Mouse (Mus musculus) hindbrain, embryonic 11.5 days (tissue): ENCODE measurements around the gene Zdhhc11. TPM values are rescaled to one million over a fixed set of nuclear protein-coding genes. Genes with fewer than 3 reads are reported as not detected.
"Not testable (repeated sequence)": the region's sequence is repeated elsewhere in the genome, so short reads cannot be mapped to it uniquely, and the experiment has no call there.

ENCODE experiments used
- ATAC-seq: fragments of 200-750 bp; cut with Nextera tagmentation; 2 replicates; pipeline ENCODE4 v1.8.0; 2017; ENCODE audit warnings: mild to moderate bottlenecking, moderate TSS enrichment, moderate library complexity; ENCODE audit not compliant: low FRiP score
- DNase-seq: peaks from one replicate; pipeline ENCODE4 v3.0.0-alpha.2; 2015; ENCODE audit warnings: low spot score
- H3K27ac ChIP-seq: fragments of 300-500 bp; sonication (generic); 2 replicates; pipeline ENCODE4 v1.5.1; 2014; ENCODE audit warnings: mild to moderate bottlenecking, low read depth, low read length
- H3K27me3 ChIP-seq: fragments of 300-500 bp; sonication (generic); 2 replicates; pipeline ENCODE4 v1.6.1; 2014; ENCODE audit warnings: mild to moderate bottlenecking, low read length, moderate library complexity, mixed read lengths; ENCODE audit not compliant: control insufficient read depth, insufficient read depth
- H3K36me3 ChIP-seq: fragments of 300-500 bp; sonication (generic); 2 replicates; pipeline ENCODE4 v1.6.1; 2014; ENCODE audit warnings: mild to moderate bottlenecking, low read length, moderate library complexity, mixed read lengths; ENCODE audit not compliant: control insufficient read depth, insufficient read depth
- H3K4me1 ChIP-seq: fragments of 300-500 bp; sonication (generic); replicated peaks from 2 replicates; pipeline ENCODE4 v1.6.1; 2014; ENCODE audit warnings: low read length, mixed read lengths; ENCODE audit not compliant: control insufficient read depth, insufficient read depth
- H3K4me2 ChIP-seq: fragments of 300-500 bp; sonication (generic); replicated peaks from 2 replicates; pipeline ENCODE4 v1.6.1; 2014; ENCODE audit warnings: mild to moderate bottlenecking, low read depth, low read length
- H3K4me3 ChIP-seq: fragments of 300-500 bp; sonication (generic); 2 replicates; pipeline ENCODE4 v1.5.1; 2014; ENCODE audit warnings: low read depth, low read length
- H3K9ac ChIP-seq: fragments of 300-500 bp; sonication (generic); 2 replicates; pipeline ENCODE4 v1.6.1; 2014; ENCODE audit warnings: low read depth, low read length
- H3K9me3 ChIP-seq: fragments of 300-500 bp; sonication (generic); 2 replicates; pipeline ENCODE4 v1.6.1; 2016; ENCODE audit warnings: low read length; ENCODE audit not compliant: control insufficient read depth
- WGBS: fragments of 180-500 bp; shearing (Covaris S2); extraction: QIAGEN DNeasy Blood & Tissue Kit; methylation state at CpG from one replicate; pipeline ENCODE4 v1.1.7; 2014; 5-methylcytosine and 5-hydroxymethylcytosine counted together
- polyA plus RNA-seq: library from polyadenylated mRNA; unstranded; fragments of >200 nt; fragmentation: Nextera tagmentation; extraction: Ambion mirVana; gene quantifications from 2 replicates; pipeline ENCODE4 v1.2.1, GENCODE M21; 2014

The Zdhhc11 gene
- polyA plus RNA-seq, 1 experiment from 2014 or later: not detected

DNA sequence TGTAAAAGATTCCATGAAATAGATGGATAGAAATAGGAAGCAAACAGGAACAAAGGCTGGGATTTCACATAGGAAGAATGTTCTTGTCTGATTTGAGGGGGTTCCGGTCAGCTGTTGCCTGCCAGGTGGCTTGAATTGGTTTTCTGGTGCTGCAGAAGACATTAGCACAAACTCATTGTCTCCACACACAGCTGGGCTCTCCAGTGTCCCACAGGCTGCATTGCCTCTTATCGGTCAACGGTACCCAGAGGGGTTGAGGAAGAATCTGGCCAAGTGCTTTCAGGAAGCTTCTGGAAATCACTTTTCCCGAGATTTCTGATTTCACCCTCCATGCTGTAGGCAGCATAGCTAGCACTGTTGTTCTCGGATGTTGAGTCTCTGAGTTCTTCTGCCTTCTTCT, 27.6 kb downstream of the Zdhhc11 start:
- DNase-seq (no peak), ATAC-seq (no peak)
- no peaks in the 10 kb centered on the region for H3K9me3 ChIP-seq
- H3K4me1 ChIP-seq: no peaks in the 10 kb centered on the region
- no peak overlapping the region for H3K9ac ChIP-seq
- 87% methylated on average over 5 of the region's 5 CpGs for WGBS
- no peak overlapping the region for H3K4me2 ChIP-seq
- no peak overlapping the region for H3K4me3 ChIP-seq
- no peaks in the 10 kb centered on the region for H3K36me3 ChIP-seq
- no peaks in the 10 kb centered on the region for H3K27me3 ChIP-seq
- H3K27ac ChIP-seq: no peak overlapping the region

DNA sequence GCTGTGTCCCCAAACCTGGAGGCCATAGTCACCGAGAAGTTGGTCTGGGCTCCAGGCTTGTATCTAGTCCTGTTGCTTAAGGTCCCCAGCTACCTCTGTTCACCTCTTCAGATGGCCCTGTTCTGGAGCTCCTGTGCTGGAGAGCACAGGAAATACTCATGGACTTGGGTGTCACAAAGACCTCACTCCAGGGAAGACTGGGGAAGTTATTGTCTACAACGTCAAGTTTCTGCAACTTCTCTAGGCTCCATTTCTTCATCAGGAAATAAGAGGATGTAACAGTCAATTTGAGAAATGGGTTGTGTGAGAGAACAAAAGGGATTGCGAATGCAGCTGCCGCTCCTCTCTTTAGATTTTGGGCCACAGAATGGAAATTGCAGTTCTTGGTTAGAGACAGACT, 32.8 kb downstream of the Zdhhc11 start:
- WGBS: 92% methylated on average over 4 of the region's 4 CpGs
- H3K9me3 ChIP-seq: no peaks in the 10 kb centered on the region
- no peak overlapping the region for H3K4me2 ChIP-seq
- H3K9ac ChIP-seq: no peak overlapping the region
- ATAC-seq: no peak
- no peaks in the 10 kb centered on the region for H3K27me3 ChIP-seq
- DNase-seq: no peak
- no peaks in the 10 kb centered on the region for H3K36me3 ChIP-seq
- no peaks in the 10 kb centered on the region for H3K4me1 ChIP-seq
- no peak overlapping the region for H3K4me3 ChIP-seq
- no peak overlapping the region for H3K27ac ChIP-seq

- no peak overlapping the region for H3K27ac ChIP-seq
- H3K4me2 ChIP-seq: no peak overlapping the region
- H3K4me1 ChIP-seq: no peaks in the 10 kb centered on the region
- no peak overlapping the region for H3K9ac ChIP-seq
- no peaks in the 10 kb centered on the region for H3K36me3 ChIP-seq
- DNase-seq (no peak), ATAC-seq (no peak)
- no peaks in the 10 kb centered on the region for H3K27me3 ChIP-seq
- no peaks in the 10 kb centered on the region for H3K9me3 ChIP-seq
- no peak overlapping the region for H3K4me3 ChIP-seq
These were observed 36.9 kb downstream of the Zdhhc11 start for GRCm38 (mm10) chr13:74000519-74000918.

DNA sequence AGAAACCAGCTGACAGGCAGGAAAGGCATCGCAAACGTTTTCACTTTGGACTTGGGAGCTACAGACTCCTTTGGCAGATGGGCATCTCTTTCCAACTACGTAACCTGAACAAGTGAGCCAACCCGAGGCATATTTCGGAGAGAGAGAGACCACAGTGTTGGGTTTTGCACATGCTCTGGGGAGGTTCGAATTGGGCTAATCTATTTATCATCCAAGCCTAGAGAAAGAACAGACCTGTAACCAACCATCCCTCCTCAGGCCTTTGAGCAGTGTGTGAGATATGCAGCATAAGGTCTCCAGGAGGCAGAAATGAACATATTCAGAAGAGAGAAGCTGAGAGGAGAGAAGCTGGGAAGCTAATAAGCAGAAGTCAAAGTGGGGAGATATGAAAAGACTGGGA, 37.3 kb downstream of the Zdhhc11 start:
- DNase-seq: no peak
- Histone ChIP-seq H3K9ac (no peak overlapping the region), H3K4me2 (no peak overlapping the region), H3K27me3 (no peaks in the 10 kb centered on the region), H3K36me3 (no peaks in the 10 kb centered on the region), H3K4me1 (no peaks in the 10 kb centered on the region), H3K9me3 (no peaks in the 10 kb centered on the region), H3K4me3 (no peak overlapping the region), H3K27ac (no peak overlapping the region)
- no peak for ATAC-seq
- WGBS: 86% methylated on average over 6 of the region's 6 CpGs

GRCm38 (mm10) chr13:74001492-74001891, 37.8 kb downstream of the Zdhhc11 start:
- Histone ChIP-seq H3K27ac (no peak overlapping the region), H3K27me3 (no peaks in the 10 kb centered on the region), H3K4me1 (no peaks in the 10 kb centered on the region), H3K9me3 (no peaks in the 10 kb centered on the region), H3K4me3 (no peak overlapping the region), H3K9ac (no peak overlapping the region), H3K36me3 (no peaks in the 10 kb centered on the region), H3K4me2 (no peak overlapping the region)
- WGBS: 77% methylated on average over 4 of the region's 4 CpGs
- DNase-seq: no peak
- ATAC-seq: no peak

- H3K4me3 ChIP-seq, H3K27me3 ChIP-seq, H3K4me1 ChIP-seq, DNase-seq, H3K9me3 ChIP-seq, ATAC-seq, H3K9ac ChIP-seq, H3K36me3 ChIP-seq, H3K27ac ChIP-seq, H3K4me2 ChIP-seq: not testable (repeated sequence)
- whole genome bisulfite sequencing: 88% methylated on average over 4 of the region's 4 CpGs
These were observed 43.2 kb downstream of the Zdhhc11 start for GRCm38 (mm10) chr13:74006881-74007280.

DNA sequence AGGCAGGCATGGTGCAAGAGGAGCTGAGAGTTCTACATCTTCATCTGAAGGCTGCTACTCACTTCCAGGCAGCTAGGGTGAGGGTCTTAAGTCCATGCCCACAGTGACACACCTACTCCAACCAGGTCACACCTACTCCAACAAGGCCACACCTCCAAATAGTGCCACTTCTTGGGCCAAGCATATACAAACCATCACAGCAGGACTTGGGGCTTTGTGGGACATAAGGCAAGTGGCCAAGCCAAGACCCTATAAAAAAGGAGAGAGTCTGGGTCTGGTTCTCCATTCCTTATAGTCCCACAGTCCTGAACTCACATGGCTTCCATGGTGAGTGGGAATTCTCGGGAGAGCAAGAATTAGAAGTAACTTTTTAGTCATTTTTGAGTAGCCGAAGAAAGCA, 44.6 kb downstream of the Zdhhc11 start:
- peaks cover 10% of the 10 kb centered on the region for H3K27me3 ChIP-seq
- not testable (repeated sequence) for H3K9me3 ChIP-seq, ATAC-seq, H3K4me1 ChIP-seq, H3K36me3 ChIP-seq, H3K4me2 ChIP-seq, H3K9ac ChIP-seq, H3K27ac ChIP-seq, DNase-seq, H3K4me3 ChIP-seq
- WGBS: 70% methylated on average over 2 of the region's 2 CpGs

- DNase-seq (peak; percentile 86), ATAC-seq (peak; percentile 93)
- Histone ChIP-seq H3K4me1 (no peaks in the 10 kb centered on the region), H3K27ac (peak within 1 kb of the TSS; percentile 12; the same call in 1 of the 2 replicates), H3K4me2 (peak within 1 kb of the TSS; percentile 98), H3K9me3 (no peaks in the 10 kb centered on the region), H3K4me3 (peak within 1 kb of the TSS; percentile 53), H3K27me3 (peaks cover 10% of the 10 kb centered on the region), H3K36me3 (no peaks in the 10 kb centered on the region), H3K9ac (peak within 1 kb of the TSS; percentile 54)
- under 1% methylated on average over 43 of the region's 56 CpGs for WGBS
These were observed 45.5 kb downstream of the Zdhhc11 start, which contains the start of gene Tppp for GRCm38 (mm10) chr13:74008948-74009718. Gene Tppp, plus strand, starts transcription at chr13:74009407.
